Mouse (Mus musculus) midbrain, embryonic 14.5 days (tissue): Measurements from ENCODE around the gene Prr19. TPM values are rescaled to one million over a fixed set of nuclear protein-coding genes. Genes with fewer than 3 reads are reported as not detected.
A peak's percentile ranks its signal among the peaks of the same experiment; 100 is the strongest.

Experiments used
- ATAC-seq: fragments of 200-750 bp; cut with Nextera tagmentation; 2 replicates; pipeline ENCODE4 v1.8.0; 2017; ENCODE audit warnings: moderate number of reproducible peaks, moderate library complexity; ENCODE audit not compliant: low FRiP score, low TSS enrichment
- DNase-seq: peaks from one replicate; pipeline ENCODE4 v3.0.0-alpha.2; 2015
- H3K27ac ChIP-seq: fragments of 300-500 bp; sonication (generic); replicated peaks from 2 replicates; pipeline ENCODE4 v1.5.1; 2014; ENCODE audit warnings: mild to moderate bottlenecking, low read depth, low read length, moderate library complexity
- H3K27me3 ChIP-seq: fragments of 300-500 bp; sonication (generic); 2 replicates; pipeline ENCODE4 v1.6.1; 2014; ENCODE audit warnings: low read length, control low read depth, mixed read lengths; ENCODE audit not compliant: control insufficient read depth, insufficient read depth
- H3K36me3 ChIP-seq: fragments of 300-500 bp; sonication (generic); 2 replicates; pipeline ENCODE4 v1.6.1; 2014; ENCODE audit warnings: low read length, control low read depth; ENCODE audit not compliant: control insufficient read depth, insufficient read depth
- H3K4me1 ChIP-seq: fragments of 300-500 bp; sonication (generic); 2 replicates; pipeline ENCODE4 v1.6.1; 2014; ENCODE audit warnings: mild to moderate bottlenecking, antibody characterized with exemption, low read length, control low read depth; ENCODE audit not compliant: control insufficient read depth, insufficient read depth
- H3K4me2 ChIP-seq: fragments of 300-500 bp; sonication (generic); 2 replicates; pipeline ENCODE4 v1.6.1; 2014; ENCODE audit warnings: mild to moderate bottlenecking, low read length, moderate library complexity
- H3K4me3 ChIP-seq: fragments of 300-500 bp; sonication (generic); replicated peaks from 2 replicates; pipeline ENCODE4 v1.5.1; 2014; ENCODE audit warnings: low read depth, low read length
- H3K9ac ChIP-seq: fragments of 300-500 bp; sonication (generic); replicated peaks from 2 replicates; pipeline ENCODE4 v1.6.1; 2014; ENCODE audit warnings: mild to moderate bottlenecking, low read length, moderate library complexity
- H3K9me3 ChIP-seq: fragments of 300-500 bp; sonication (generic); 2 replicates; pipeline ENCODE4 v1.6.1; 2016; ENCODE audit warnings: low read length, control low read depth, mixed read lengths; ENCODE audit not compliant: control insufficient read depth
- WGBS: fragments of 180-500 bp; shearing (Covaris S2); extraction: QIAGEN DNeasy Blood & Tissue Kit; methylation state at CpG from one replicate; pipeline ENCODE4 v1.1.7; 2014; 5-methylcytosine and 5-hydroxymethylcytosine counted together
- polyA plus RNA-seq: library from polyadenylated mRNA; unstranded; fragments of >200 nt; fragmentation: Nextera tagmentation; extraction: Ambion mirVana; gene quantifications from 2 replicates; pipeline ENCODE4 v1.2.1, GENCODE M21; 2014

Gene Prr19
- polyA plus RNA-seq, 1 experiment from 2014 or later, result 3.0 TPM

DNA sequence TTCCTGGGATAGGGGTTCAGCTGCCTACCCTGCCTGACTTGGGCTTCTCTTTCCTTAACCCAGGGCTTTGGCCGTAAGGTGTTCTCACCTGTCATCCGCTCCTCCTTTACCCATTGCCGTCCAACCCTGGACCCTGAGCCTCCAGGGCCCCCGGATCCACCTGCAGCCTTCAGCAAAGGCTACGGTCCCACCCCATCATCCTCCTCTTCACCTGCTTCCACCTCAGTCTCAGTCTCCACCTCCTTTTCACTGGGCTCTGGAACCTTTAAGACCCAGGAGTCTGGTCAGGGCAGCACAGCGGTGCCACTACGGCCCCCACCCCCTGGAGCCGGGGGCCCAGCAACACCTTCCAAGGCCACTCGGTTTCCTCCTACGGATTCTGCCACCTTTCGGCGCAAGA lies 13.2 kb upstream of the Prr19 start:
- no peak for DNase-seq
- Histone ChIP-seq H3K4me3 (no peak overlapping the region), H3K9me3 (no peaks in the 10 kb centered on the region), H3K9ac (no peak overlapping the region), H3K4me2 (no peak overlapping the region), H3K4me1 (peaks cover 22% of the 10 kb centered on the region), H3K36me3 (peaks cover 84% of the 10 kb centered on the region), H3K27me3 (no peaks in the 10 kb centered on the region), H3K27ac (no peak overlapping the region)
- no peak for ATAC-seq
- 95% methylated on average over 12 of the region's 12 CpGs for WGBS

DNA sequence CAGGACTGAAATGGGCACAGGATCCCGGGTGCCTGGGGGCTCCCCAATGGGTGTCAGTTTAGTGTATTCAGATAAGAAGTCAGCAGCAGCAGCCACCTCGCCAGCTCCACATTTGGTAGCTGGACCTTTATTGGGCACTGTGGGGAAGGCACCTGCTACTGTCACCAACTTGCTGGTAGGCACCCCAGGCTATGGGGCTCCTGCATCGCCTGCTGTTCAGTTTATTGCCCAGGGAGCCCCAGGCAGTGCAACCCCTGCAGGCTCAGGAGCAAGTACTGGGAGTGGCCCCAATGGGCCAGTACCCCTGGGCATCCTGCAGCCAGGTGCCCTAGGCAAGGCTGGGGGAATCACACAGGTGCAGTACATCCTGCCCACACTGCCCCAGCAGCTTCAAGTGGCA lies 12.5 kb upstream of the Prr19 start:
- no peak overlapping the region for H3K27ac ChIP-seq
- H3K36me3 ChIP-seq, result peaks cover 91% of the 10 kb centered on the region
- no peak for ATAC-seq
- no peaks in the 10 kb centered on the region for H3K27me3 ChIP-seq
- 96% methylated on average over 3 of the region's 3 CpGs for WGBS
- no peak overlapping the region; the same call in 1 of the 2 replicates for H3K9ac ChIP-seq
- no peak overlapping the region for H3K4me3 ChIP-seq
- peaks cover 15% of the 10 kb centered on the region for H3K4me1 ChIP-seq
- no peak for DNase-seq
- no peak overlapping the region for H3K4me2 ChIP-seq
- no peaks in the 10 kb centered on the region for H3K9me3 ChIP-seq

DNA sequence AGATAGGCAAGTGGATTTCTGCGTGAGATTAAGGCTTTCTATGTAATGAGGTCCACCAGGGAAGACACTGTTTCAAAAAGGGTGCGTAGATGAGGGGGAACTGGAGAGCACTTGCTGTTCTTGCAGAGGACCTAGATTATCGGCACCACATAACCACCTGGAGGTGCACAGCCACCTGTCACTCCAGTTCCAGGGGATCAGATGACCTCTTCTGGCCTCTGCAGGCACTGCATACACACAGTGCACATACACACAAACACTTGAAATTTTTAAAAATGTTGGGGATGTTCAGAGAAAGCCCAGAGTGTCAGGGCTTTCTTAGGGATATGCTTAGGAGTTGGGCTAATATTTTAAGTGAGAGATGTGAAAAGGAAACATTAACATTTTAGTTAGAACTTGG lies 11.3 kb upstream of the Prr19 start:
- no peaks in the 10 kb centered on the region for H3K27me3 ChIP-seq
- H3K36me3 ChIP-seq, result peaks cover 100% of the 10 kb centered on the region
- H3K4me3 ChIP-seq, result no peak overlapping the region
- no peak for DNase-seq
- no peak for ATAC-seq
- H3K4me2 ChIP-seq, result no peak overlapping the region
- no peak overlapping the region for H3K9ac ChIP-seq
- 98% methylated on average over 3 of the region's 3 CpGs for WGBS
- H3K9me3 ChIP-seq, result no peaks in the 10 kb centered on the region
- H3K4me1 ChIP-seq, result peaks cover 3% of the 10 kb centered on the region
- H3K27ac ChIP-seq, result no peak overlapping the region

DNA sequence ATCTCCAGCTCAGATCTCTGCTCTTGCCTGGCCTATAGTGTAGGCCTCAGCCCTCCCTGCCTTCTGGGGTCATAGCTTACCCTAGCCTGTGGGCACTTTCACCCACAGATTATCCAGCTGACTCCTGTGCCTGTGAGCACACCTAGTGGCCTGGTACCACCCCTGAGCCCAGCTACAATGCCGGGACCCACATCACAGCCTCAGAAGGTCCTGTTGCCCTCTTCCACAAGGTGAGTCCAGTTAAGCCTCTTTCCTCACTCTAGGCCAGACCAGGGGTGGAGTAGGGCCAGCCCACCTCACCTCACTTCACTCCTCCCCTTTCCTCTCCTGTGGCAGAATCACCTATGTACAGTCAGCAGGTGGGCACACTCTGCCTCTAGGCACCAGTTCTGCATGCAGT lies 10.7 kb upstream of the Prr19 start:
- H3K4me3 ChIP-seq, result no peak overlapping the region

DNA sequence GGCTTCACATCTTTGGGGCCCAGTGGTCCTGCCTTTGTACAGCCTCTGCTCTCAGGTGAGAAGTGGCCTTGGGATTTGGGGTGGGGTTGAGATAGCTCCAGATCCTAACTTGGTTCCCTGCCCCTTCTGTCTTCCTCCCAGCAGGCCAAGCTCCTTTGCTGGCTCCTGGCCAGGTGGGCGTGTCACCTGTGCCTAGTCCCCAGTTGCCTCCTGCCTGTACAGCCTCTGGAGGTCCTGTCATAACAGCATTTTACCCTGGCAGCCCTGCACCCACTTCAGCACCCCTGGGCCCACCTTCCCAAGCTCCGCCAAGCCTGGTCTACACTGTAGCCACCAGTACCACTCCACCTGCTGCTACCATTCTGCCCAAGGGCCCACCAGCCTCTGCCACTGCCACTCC lies 10.3 kb upstream of the Prr19 start:
- no peak overlapping the region for H3K27ac ChIP-seq
- H3K27me3 ChIP-seq, result no peaks in the 10 kb centered on the region
- H3K9me3 ChIP-seq, result no peaks in the 10 kb centered on the region
- H3K4me2 ChIP-seq, result no peak overlapping the region
- H3K36me3 ChIP-seq, result peaks cover 99% of the 10 kb centered on the region
- peak; percentile 25 for DNase-seq
- H3K4me1 ChIP-seq, result peaks cover 4% of the 10 kb centered on the region
- H3K9ac ChIP-seq, result no peak overlapping the region
- no peak for ATAC-seq
- H3K4me3 ChIP-seq, result no peak overlapping the region
- 90% methylated on average over 2 of the region's 2 CpGs for WGBS

More for the DNA sequence above, 10.7 kb upstream of the Prr19 start:
- Histone ChIP-seq H3K4me2 (no peak overlapping the region), H3K27ac (no peak overlapping the region), H3K9me3 (no peaks in the 10 kb centered on the region), H3K27me3 (no peaks in the 10 kb centered on the region), H3K9ac (no peak overlapping the region), H3K36me3 (peaks cover 100% of the 10 kb centered on the region), H3K4me1 (no peaks in the 10 kb centered on the region)
- no peak for DNase-seq
- ATAC-seq, result no peak
- 97% methylated on average over 1 of the region's 1 CpGs for WGBS

DNA sequence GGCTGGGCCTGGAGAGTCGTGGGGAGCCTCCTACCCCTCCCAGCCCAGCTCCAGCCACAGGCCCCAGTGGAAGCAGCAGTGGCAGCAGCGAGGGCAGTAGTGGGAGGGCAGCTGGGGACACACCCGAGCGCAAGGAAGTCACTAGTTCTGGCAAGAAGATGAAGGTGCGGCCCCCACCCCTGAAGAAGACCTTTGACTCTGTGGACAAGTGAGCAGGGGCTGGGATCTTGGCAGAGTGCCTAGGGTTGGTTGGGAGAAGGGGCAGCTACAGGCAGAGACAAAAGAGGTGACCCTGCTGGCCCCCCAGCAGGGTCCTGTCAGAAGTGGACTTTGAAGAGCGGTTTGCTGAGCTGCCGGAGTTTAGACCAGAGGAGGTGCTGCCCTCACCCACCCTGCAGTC lies 9.1 kb upstream of the Prr19 start:
- 71% methylated on average over 7 of the region's 7 CpGs for WGBS
- no peak for ATAC-seq

DNA sequence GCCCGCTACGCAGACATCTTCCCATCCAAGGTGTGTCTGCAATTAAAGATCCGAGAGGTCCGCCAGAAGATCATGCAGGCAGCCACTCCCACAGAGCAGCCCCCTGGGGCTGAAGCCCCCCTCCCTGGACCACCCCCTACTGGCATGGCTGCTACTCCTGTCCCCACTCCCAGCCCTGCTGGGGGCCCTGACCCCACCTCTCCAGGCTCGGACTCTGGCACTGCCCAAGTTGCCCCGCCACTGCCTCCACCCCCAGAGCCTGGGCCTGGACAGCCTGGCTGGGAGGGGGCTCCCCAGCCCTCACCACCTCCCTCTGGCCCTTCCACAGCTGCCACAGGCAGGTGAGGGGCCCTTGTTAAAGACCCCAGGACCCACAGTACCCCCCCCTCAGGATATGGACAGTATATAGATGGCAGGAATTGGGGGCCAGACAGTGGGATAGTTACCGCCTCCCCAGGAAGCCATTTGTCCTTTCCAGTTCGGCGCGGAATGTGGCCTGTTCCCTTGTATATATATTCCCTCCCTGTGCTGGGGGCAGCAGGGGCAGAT lies 7.9 kb upstream of the Prr19 start:
- DNase-seq (peak; percentile 8), ATAC-seq (no peak)
- H3K4me1 ChIP-seq, result peaks cover 13% of the 10 kb centered on the region
- no peaks in the 10 kb centered on the region for H3K27me3 ChIP-seq
- H3K4me2 ChIP-seq, result no peak overlapping the region
- H3K9me3 ChIP-seq, result no peaks in the 10 kb centered on the region
- H3K36me3 ChIP-seq, result peaks cover 79% of the 10 kb centered on the region
- H3K4me3 ChIP-seq, result no peak overlapping the region
- WGBS, result 87% methylated on average over 10 of the region's 10 CpGs
- H3K27ac ChIP-seq, result 0 out of 2 replicates have a peak overlapping the region, but pooled peaks have one; percentile 20
- H3K9ac ChIP-seq, result no peak overlapping the region

More for the DNA sequence above, 9.1 kb upstream of the Prr19 start:
- Histone ChIP-seq H3K9ac (no peak overlapping the region), H3K27ac (peak overlapping the region; percentile 50), H3K36me3 (peaks cover 91% of the 10 kb centered on the region), H3K9me3 (no peaks in the 10 kb centered on the region), H3K4me1 (peaks cover 13% of the 10 kb centered on the region), H3K4me3 (no peak overlapping the region), H3K27me3 (no peaks in the 10 kb centered on the region), H3K4me2 (no peak overlapping the region)
- DNase-seq, result no peak

DNA sequence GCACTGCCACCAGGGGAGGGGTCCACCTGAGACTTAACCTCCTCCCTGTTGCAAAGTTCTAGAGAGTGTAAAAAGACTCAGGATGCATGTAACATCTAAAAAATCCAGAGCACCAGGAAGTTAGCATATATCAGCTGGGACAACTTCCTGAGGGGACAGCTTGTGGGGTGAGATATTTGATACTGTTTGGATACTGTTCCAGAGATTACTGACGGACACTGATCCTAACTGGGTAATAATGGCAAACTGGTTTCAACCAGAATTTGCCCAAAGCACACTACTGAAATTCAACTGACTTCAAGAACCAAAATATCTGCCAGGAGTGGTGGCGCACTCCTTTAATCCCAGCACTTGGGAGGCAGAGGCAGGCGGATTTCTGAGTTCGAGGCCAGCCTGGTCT lies 6.7 kb upstream of the Prr19 start:
- ATAC-seq (no peak), DNase-seq (no peak)
- H3K9me3 ChIP-seq, result no peaks in the 10 kb centered on the region
- H3K4me3 ChIP-seq, result no peak overlapping the region
- H3K36me3 ChIP-seq, result peaks cover 67% of the 10 kb centered on the region
- H3K9ac ChIP-seq, result no peak overlapping the region
- H3K4me1 ChIP-seq, result peaks cover 13% of the 10 kb centered on the region
- no peak overlapping the region for H3K27ac ChIP-seq
- no peaks in the 10 kb centered on the region for H3K27me3 ChIP-seq
- WGBS, result 91% methylated on average over 4 of the region's 4 CpGs
- no peak overlapping the region for H3K4me2 ChIP-seq

DNA sequence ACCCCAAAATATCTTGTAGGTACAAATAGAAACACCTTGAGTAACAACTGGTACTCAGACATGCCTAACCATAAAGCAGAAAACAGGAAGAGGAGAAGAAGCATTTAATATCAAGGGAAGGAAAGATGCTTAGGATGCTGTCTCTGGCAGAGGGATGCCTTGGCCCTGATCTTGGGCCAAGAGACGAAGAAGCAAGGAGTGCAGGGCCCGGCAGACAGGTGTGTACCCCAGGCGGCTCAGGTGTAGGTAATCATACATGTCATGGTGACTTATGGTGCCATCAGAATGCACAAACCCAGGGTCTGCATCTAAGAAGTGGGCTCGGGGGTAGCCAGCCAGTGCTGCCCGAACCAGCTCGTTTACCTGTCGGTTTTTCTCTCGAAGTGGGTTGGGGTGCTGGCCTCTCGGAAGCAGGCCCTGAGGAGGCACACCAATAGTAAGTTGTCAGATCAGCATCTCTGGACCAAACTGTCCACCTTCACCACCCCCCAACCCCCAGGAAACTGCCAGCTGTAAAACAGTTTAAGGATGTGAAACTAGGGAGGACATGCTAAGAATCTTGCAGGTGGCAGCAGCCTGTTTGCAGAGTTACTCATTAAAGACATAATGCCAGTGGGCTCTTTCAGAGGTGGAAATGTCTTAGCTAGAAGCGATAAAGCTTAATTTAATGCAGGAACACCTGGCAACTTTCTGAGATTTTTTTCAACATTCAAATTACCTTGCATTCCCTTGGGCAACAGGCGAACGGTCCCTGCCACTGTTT lies 6.1 kb upstream of the Prr19 start:
- H3K9ac ChIP-seq, result no peak overlapping the region
- DNase-seq, result no peak
- 92% methylated on average over 12 of the region's 12 CpGs for WGBS

More for the DNA sequence above, 6.1 kb upstream of the Prr19 start:
- Histone ChIP-seq H3K9me3 (no peaks in the 10 kb centered on the region), H3K27me3 (no peaks in the 10 kb centered on the region), H3K4me3 (peak overlapping the region; percentile 89; the same call in 1 of the 2 replicates), H3K27ac (no peak overlapping the region), H3K4me1 (peaks cover 13% of the 10 kb centered on the region), H3K4me2 (peak overlapping the region; percentile 81), H3K36me3 (peaks cover 60% of the 10 kb centered on the region)
- no peak for ATAC-seq
